Mouse (Mus musculus) brain, embryonic 18.5 days (tissue): ENCODE data around the gene Gpx2.

Experiments used
- DNase-seq: peaks from one replicate; pipeline ENCODE4 v3.0.0-alpha.2; 2012; ENCODE audit warnings: low read depth, low spot score

The Gpx2 gene

DNA sequence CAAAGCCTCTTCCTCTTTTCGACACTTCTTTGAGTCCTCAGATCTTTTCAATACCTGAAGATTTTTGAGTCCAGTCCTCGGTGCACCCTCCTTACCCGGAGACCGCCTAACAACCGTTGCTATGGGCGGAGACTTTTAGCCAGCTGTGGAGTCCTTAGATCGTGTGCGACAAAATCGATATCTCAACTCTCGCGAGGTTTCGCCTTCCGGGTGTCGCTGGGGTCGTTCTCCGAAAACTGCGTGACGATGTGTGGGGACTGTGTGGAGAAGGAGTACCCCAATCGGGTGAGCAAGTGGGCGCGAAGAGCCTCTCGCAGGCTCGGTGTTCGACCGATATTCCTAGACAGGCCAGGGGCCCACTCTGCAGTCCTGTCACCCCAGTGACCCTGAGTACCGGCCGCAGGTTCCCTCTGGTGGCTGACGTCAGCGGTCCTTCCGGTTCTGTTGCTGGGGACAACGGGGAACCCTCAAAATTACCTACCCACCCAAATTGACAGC, 30.0 kb downstream of the Gpx2 start, which contains the start of the genes Churc1 and Fntb:
Gene Churc1 (plus strand): TSS at position 185 of the 498 bp plus-strand sequence.
Gene Fntb (plus strand): TSS at position 236 of the 498 bp plus-strand sequence.
- peak; percentile 90 for DNase-seq

DNA sequence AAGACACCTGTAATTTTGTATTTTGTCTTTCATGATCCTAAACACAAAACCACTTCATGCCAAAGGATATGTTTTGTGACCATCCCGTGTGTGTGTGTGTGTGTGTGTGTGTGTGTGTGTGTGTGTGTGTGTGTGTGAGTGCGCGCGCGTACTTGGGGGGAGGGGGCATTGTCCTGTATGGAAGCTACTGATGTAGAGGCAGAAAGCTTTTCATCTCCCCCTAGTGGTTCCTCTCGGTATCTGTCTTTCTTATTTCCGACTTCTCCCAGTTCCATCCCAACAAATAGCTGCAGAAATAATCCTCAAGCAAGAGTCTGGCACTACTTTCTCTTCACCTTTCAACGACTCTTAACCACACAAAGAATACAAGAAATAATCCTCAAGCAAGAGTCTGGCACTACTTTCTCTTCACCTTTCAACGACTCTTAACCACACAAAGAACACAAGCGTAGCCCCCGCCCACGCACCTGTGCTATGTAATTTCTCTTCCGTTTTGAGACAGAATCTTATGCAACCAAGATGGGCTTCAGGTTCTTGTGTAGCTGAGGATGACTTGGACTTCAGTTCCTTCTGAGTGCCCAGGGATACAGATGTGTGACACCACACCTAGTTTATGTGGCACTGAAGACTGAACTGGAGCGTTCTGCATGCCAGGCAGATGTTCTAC, 42.6 kb downstream of the Gpx2 start:
- DNase-seq: no peak

DNA sequence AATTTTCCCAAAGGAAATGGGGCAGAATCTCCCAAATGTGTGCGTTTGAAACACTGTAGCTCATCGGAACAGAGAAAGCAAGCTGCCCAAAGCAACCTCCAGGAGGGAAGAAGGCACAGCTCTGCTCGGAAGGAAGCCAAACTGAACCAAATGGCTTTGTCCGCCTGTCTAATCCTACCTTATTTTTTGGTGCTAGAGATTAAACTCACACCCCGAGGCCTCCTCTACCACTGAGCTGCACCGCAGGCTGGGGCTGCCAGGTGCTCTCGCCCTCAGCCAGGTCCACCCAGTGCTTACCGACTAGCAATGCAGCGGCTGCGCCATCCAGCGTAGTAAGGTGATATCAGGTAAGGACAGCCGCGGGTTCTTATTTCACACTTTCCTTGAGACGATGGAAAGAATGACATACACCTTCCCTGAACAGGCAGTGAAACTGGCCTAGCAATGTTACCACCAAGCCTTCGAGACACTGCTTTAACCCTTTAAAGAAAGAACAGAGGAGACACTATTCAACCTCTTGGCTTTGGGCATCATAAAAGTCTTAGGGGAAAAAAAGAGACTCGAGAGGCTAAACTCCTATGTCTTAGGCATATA, 44.4 kb downstream of the Gpx2 start:
- no peak for DNase-seq
